Mouse (Mus musculus): ENCODE measurements at regions not wholly inside any gene's neighbourhood (a gene's known extent, or its start where the extent isn't known, plus 50 kb on each side); places are given as distances from the start of the nearest gene placed in this dataset.

DNA sequence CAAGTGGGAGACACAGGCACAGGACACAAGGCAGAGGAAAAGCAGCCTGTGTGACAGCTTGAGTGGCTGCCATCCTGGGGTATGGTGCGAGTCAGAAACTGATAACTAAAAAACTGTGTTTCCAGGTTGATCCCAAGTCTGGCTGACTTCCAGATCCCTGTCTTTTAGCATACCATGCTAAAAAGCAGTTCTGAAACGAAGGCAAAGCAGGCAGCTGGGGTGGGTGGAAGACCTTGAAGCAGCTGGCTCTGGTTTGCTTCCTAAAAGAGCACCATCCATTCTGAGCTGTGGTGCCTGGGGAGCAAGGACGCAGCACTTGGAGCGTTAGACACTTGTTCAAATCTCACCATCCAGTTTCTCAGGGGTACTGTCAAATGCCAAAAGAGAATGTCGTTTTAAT lies 192.5 kb upstream of the Dusp10 start:
- Histone ChIP-seq H3K9me3 (ENCODE audit: control insufficient read depth, low read length) (no peaks in the 10 kb centered on the region), H3K4me2 (replicated peaks; ENCODE audit: low read depth, low read length) (no peak overlapping the region), H3K4me3 (ENCODE audit: low read depth, low read length) (no peak overlapping the region), H3K4me1 (replicated peaks; ENCODE audit: control insufficient read depth, insufficient read depth, low read length) (no peaks in the 10 kb centered on the region), H3K36me3 (ENCODE audit: control insufficient read depth, insufficient read depth, low read length) (no peaks in the 10 kb centered on the region), H3K9ac (ENCODE audit: low read depth, low read length) (no peak overlapping the region), H3K27me3 (ENCODE audit: control insufficient read depth, insufficient read depth, low read length) (no peaks in the 10 kb centered on the region), H3K27ac (ENCODE audit: low read depth, low read length) (no peak overlapping the region)
- 77% methylated on average over 5 of the region's 5 CpGs for WGBS
- DNase-seq (ENCODE audit: low spot score), result no peak
- ATAC-seq (ENCODE audit: low FRiP score), result no peak

DNA sequence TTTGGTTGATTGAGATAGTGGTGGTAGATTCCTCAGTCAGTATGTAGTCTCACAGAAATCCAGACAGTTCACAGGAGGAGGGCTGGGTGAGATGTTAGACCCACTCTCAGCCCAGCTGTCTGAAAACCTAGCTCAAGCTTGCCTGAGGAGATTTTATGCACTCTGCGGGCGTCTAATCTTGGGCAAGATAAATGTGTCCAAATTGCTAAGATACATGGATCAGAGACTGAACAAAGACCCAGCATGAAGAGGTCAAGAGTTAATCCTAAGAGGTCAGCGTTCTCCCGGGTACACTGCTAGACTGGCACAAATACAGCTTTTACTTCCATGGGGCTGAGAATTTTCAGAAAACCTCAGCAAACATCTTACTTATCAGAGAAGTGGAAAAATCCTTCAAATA lies 186.8 kb upstream of the Dusp10 start:
- 22% methylated on average over 4 of the region's 4 CpGs for WGBS
- Histone ChIP-seq H3K4me3 (ENCODE audit: low read depth, low read length) (no peak overlapping the region), H3K9me3 (ENCODE audit: control insufficient read depth, low read length) (no peaks in the 10 kb centered on the region), H3K36me3 (ENCODE audit: control insufficient read depth, insufficient read depth, low read length) (no peaks in the 10 kb centered on the region), H3K9ac (ENCODE audit: low read depth, low read length) (no peak overlapping the region), H3K27ac (ENCODE audit: low read depth, low read length) (no peak overlapping the region), H3K4me2 (replicated peaks; ENCODE audit: low read depth, low read length) (no peak overlapping the region), H3K4me1 (replicated peaks; ENCODE audit: control insufficient read depth, insufficient read depth, low read length) (no peaks in the 10 kb centered on the region), H3K27me3 (ENCODE audit: control insufficient read depth, insufficient read depth, low read length) (no peaks in the 10 kb centered on the region)
- DNase-seq (ENCODE audit: low spot score) (peak; percentile 13), ATAC-seq (ENCODE audit: low FRiP score) (no peak)

DNA sequence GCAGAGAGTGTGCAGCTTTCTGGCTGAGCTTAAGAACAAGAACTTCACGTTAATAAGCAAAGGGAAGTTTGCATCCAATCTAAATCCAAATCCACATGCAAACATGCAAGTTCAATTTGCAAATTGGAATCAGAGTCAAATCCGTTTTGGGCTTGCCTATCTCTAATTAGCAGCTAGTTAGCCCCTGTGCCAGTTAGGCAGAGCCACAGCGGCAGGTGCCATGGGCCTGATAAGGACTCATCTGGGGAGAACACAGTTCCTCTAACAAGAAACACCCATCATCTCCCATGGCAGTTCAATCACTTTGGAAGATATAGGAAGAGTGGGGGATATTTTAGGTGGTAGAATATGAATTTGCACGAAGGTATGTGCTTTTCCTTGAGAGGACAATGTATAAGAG lies 168.0 kb upstream of the Dusp10 start:
- Histone ChIP-seq H3K27ac (ENCODE audit: low read depth, low read length) (no peak overlapping the region), H3K9ac (ENCODE audit: low read depth, low read length) (no peak overlapping the region), H3K36me3 (ENCODE audit: control insufficient read depth, insufficient read depth, low read length) (no peaks in the 10 kb centered on the region), H3K27me3 (ENCODE audit: control insufficient read depth, insufficient read depth, low read length) (no peaks in the 10 kb centered on the region), H3K9me3 (ENCODE audit: control insufficient read depth, low read length) (no peaks in the 10 kb centered on the region), H3K4me3 (ENCODE audit: low read depth, low read length) (no peak overlapping the region), H3K4me2 (replicated peaks; ENCODE audit: low read depth, low read length) (no peak overlapping the region), H3K4me1 (replicated peaks; ENCODE audit: control insufficient read depth, insufficient read depth, low read length) (no peaks in the 10 kb centered on the region)
- ATAC-seq (ENCODE audit: low FRiP score) (no peak), DNase-seq (ENCODE audit: low spot score) (no peak)
- WGBS, result 82% methylated on average over 4 of the region's 4 CpGs

DNA sequence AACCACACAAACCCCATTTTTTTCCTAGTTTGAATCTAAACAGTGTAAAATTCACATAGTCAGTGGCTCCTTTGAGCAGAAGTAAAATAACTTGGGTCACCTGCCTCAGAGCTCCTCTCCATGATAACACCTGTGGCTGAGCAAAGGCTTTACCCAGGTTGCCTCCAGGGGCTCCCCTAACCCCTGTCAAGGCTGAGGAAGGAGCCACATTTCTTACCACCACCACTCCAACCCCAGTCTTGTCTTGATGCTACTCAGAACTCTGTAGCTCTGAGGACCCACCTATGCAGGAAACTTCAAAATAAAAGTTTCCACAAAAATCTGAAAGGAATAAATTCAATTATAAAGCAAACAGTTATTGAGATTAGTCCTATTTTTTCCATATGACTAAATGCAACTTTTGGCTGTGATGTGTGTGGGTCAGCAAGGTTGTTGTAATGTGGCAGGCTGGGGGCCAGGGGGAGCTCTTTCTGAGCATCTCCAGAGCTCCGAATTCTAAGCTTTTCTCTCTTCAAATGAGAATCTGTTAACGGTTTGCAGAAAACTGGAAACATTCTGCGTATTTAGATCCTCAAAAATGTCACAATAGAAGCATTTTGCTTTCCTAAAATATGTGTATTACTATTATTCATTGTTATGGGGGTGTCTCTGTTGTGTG lies 159.0 kb upstream of the Dusp10 start:
- H3K4me3 ChIP-seq (ENCODE audit: low read depth, low read length), result no peak overlapping the region
- DNase-seq (ENCODE audit: low spot score), result peak; percentile 7
- 79% methylated on average over 3 of the region's 3 CpGs for WGBS
- H3K9me3 ChIP-seq (ENCODE audit: control insufficient read depth, low read length), result no peaks in the 10 kb centered on the region
- H3K9ac ChIP-seq (ENCODE audit: low read depth, low read length), result no peak overlapping the region
- H3K36me3 ChIP-seq (ENCODE audit: control insufficient read depth, insufficient read depth, low read length), result no peaks in the 10 kb centered on the region
- no peak overlapping the region for H3K4me2 ChIP-seq (replicated peaks; ENCODE audit: low read depth, low read length)
- no peaks in the 10 kb centered on the region for H3K4me1 ChIP-seq (replicated peaks; ENCODE audit: control insufficient read depth, insufficient read depth, low read length)
- no peak for ATAC-seq (ENCODE audit: low FRiP score)
- H3K27ac ChIP-seq (ENCODE audit: low read depth, low read length), result no peak overlapping the region
- no peaks in the 10 kb centered on the region for H3K27me3 ChIP-seq (ENCODE audit: control insufficient read depth, insufficient read depth, low read length)

DNA sequence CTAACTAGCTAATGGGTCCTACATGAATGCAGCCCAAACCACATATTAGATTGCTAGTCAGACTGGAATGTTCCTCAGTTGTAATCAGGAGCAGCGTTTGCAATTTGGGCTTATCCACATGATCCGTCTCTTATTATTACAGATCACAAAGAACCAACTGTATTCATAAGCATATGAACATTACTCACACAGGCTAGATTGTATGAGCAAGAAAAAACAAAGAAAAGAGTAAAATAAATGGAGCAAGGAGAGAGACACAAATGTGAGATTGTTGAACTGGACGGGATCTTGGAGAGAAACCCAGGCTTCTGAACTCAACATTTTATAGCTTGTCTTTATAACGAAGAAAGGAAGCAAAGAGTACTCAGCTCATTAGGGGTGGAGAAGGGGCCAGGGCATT lies 148.0 kb upstream of the Dusp10 start:
- no peak overlapping the region for H3K4me2 ChIP-seq (replicated peaks; ENCODE audit: low read depth, low read length)
- WGBS, result 87% methylated on average over 4 of the region's 4 CpGs
- DNase-seq (ENCODE audit: low spot score), result no peak
- no peak overlapping the region for H3K4me3 ChIP-seq (ENCODE audit: low read depth, low read length)
- no peaks in the 10 kb centered on the region for H3K9me3 ChIP-seq (ENCODE audit: control insufficient read depth, low read length)
- H3K9ac ChIP-seq (ENCODE audit: low read depth, low read length), result no peak overlapping the region
- no peak overlapping the region for H3K27ac ChIP-seq (ENCODE audit: low read depth, low read length)
- H3K4me1 ChIP-seq (replicated peaks; ENCODE audit: control insufficient read depth, insufficient read depth, low read length), result no peaks in the 10 kb centered on the region
- no peak for ATAC-seq (ENCODE audit: low FRiP score)
- H3K36me3 ChIP-seq (ENCODE audit: control insufficient read depth, insufficient read depth, low read length), result no peaks in the 10 kb centered on the region
- no peaks in the 10 kb centered on the region for H3K27me3 ChIP-seq (ENCODE audit: control insufficient read depth, insufficient read depth, low read length)

DNA sequence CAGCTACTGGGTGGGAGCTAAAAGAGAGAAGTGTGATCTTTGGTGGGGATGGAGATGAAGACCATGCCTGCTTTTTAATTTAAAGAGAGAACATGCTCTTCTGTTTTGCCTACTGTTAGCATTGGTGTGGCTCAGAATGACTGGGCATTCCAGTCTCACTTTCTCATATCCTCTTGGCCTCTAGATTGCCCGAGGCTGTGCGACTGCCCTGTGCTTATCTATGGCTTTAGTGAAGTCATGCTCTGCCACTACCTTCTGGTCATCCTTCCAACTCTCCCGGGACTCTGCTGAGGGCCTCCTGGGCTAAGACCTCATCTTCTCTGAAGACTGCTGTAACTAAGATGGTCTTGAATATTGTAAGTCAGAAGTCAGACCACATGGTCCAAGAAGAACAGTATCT lies 147.5 kb upstream of the Dusp10 start:
- ATAC-seq (ENCODE audit: low FRiP score), result no peak

DNA sequence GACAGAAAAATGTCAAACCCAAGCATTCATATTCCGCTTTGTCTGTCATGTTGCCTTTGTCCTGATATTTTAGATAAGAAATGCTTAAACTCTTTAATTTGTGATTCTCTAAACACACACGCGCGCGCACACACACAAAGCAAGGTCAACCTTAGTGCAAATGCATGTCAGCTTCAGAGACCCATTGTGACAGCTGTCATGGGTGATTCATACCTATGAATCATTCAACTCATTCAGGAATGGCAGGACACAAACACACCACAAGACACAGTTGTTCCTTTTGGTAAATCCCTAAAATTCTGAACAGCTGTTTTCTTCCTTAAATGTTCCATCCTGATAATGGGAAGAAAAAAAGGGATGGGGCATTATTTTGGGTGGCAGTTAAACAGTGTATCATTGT lies 144.1 kb upstream of the Dusp10 start:
- H3K27ac ChIP-seq (ENCODE audit: low read depth, low read length), result no peak overlapping the region
- no peak for ATAC-seq (ENCODE audit: low FRiP score)

More for the DNA sequence above, 147.5 kb upstream of the Dusp10 start:
- H3K4me2 ChIP-seq (replicated peaks; ENCODE audit: low read depth, low read length), result no peak overlapping the region
- no peak overlapping the region for H3K4me3 ChIP-seq (ENCODE audit: low read depth, low read length)
- 92% methylated on average over 3 of the region's 3 CpGs for WGBS
- H3K36me3 ChIP-seq (ENCODE audit: control insufficient read depth, insufficient read depth, low read length), result no peaks in the 10 kb centered on the region
- H3K27ac ChIP-seq (ENCODE audit: low read depth, low read length), result no peak overlapping the region
- H3K27me3 ChIP-seq (ENCODE audit: control insufficient read depth, insufficient read depth, low read length), result no peaks in the 10 kb centered on the region
- DNase-seq (ENCODE audit: low spot score), result no peak
- H3K4me1 ChIP-seq (replicated peaks; ENCODE audit: control insufficient read depth, insufficient read depth, low read length), result no peaks in the 10 kb centered on the region
- no peaks in the 10 kb centered on the region for H3K9me3 ChIP-seq (ENCODE audit: control insufficient read depth, low read length)
- no peak overlapping the region for H3K9ac ChIP-seq (ENCODE audit: low read depth, low read length)

DNA sequence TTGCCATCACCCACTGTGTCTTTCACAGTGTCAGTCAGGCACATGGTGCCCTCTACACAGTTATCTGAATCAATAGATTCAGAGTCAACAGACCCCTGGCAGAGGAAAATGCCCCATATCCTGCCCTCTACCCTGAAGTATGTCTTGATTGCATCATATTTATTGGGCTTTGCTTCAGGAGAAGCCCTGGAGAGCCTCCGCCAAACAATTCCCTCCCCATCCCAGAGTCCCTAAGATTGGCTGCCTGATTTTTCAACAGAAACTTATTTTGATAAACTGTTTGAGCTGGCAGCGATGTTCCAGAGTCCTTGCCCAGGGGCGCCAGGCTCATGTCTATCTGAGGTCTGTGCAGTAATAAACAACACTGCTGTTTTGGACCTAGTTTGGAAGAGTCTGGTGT lies 117.2 kb upstream of the Dusp10 start:
- no peak for ATAC-seq (ENCODE audit: low FRiP score)
- Histone ChIP-seq H3K27ac (ENCODE audit: low read depth, low read length) (no peak overlapping the region), H3K9ac (ENCODE audit: low read depth, low read length) (no peak overlapping the region), H3K9me3 (ENCODE audit: control insufficient read depth, low read length) (no peaks in the 10 kb centered on the region), H3K4me1 (replicated peaks; ENCODE audit: control insufficient read depth, insufficient read depth, low read length) (no peaks in the 10 kb centered on the region), H3K4me2 (replicated peaks; ENCODE audit: low read depth, low read length) (no peak overlapping the region), H3K4me3 (ENCODE audit: low read depth, low read length) (no peak overlapping the region), H3K36me3 (ENCODE audit: control insufficient read depth, insufficient read depth, low read length) (no peaks in the 10 kb centered on the region), H3K27me3 (ENCODE audit: control insufficient read depth, insufficient read depth, low read length) (no peaks in the 10 kb centered on the region)
- no peak for DNase-seq (ENCODE audit: low spot score)
- 97% methylated on average over 3 of the region's 3 CpGs for WGBS

More for the DNA sequence above, 144.1 kb upstream of the Dusp10 start:
- no peaks in the 10 kb centered on the region for H3K36me3 ChIP-seq (ENCODE audit: control insufficient read depth, insufficient read depth, low read length)
- 91% methylated on average over 5 of the region's 5 CpGs for WGBS
- DNase-seq (ENCODE audit: low spot score), result no peak
- H3K4me2 ChIP-seq (replicated peaks; ENCODE audit: low read depth, low read length), result no peak overlapping the region
- H3K4me3 ChIP-seq (ENCODE audit: low read depth, low read length), result no peak overlapping the region
- H3K27me3 ChIP-seq (ENCODE audit: control insufficient read depth, insufficient read depth, low read length), result no peaks in the 10 kb centered on the region
- H3K9ac ChIP-seq (ENCODE audit: low read depth, low read length), result no peak overlapping the region
- no peaks in the 10 kb centered on the region for H3K9me3 ChIP-seq (ENCODE audit: control insufficient read depth, low read length)
- H3K4me1 ChIP-seq (replicated peaks; ENCODE audit: control insufficient read depth, insufficient read depth, low read length), result no peaks in the 10 kb centered on the region

DNA sequence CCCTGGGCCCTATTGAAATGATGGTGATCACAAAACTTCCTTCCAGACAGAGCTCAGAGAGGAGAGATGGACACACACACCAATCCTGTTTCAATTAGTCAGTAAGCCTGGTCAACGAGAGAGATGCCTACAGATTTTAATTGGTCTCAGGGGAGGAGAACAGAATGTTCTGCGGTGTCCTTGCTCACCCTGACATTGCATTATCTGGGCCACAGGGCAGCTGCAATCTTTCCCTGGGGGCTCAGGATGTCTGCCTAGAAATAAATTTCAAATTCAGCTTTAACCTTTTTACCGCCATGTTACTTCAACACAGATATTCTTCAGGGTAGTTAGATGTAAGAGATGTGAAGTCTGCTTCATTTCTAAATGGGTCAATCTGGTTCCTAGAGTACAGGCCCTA lies 115.0 kb upstream of the Dusp10 start:
- no peaks in the 10 kb centered on the region for H3K4me1 ChIP-seq (replicated peaks; ENCODE audit: control insufficient read depth, insufficient read depth, low read length)
- H3K4me3 ChIP-seq (ENCODE audit: low read depth, low read length), result no peak overlapping the region
- ATAC-seq (ENCODE audit: low FRiP score) (no peak), DNase-seq (ENCODE audit: low spot score) (no peak)
- no peak overlapping the region for H3K9ac ChIP-seq (ENCODE audit: low read depth, low read length)
- H3K9me3 ChIP-seq (ENCODE audit: control insufficient read depth, low read length), result no peaks in the 10 kb centered on the region
- no peak overlapping the region for H3K4me2 ChIP-seq (replicated peaks; ENCODE audit: low read depth, low read length)
- no peak overlapping the region for H3K27ac ChIP-seq (ENCODE audit: low read depth, low read length)
- H3K36me3 ChIP-seq (ENCODE audit: control insufficient read depth, insufficient read depth, low read length), result no peaks in the 10 kb centered on the region
- WGBS, result 71% methylated on average over 3 of the region's 3 CpGs
- H3K27me3 ChIP-seq (ENCODE audit: control insufficient read depth, insufficient read depth, low read length), result no peaks in the 10 kb centered on the region
